Mouse (Mus musculus) heart, adult 11 months (tissue): ENCODE measurements around the gene Gstt2.
A peak's percentile ranks its signal among the peaks of the same experiment; 100 is the strongest.
"Not testable (repeated sequence)": the region's sequence is repeated elsewhere in the genome, so short reads cannot be mapped to it uniquely, and the experiment has no call there.

ENCODE experiments used
- DNase-seq: peaks from one replicate; pipeline ENCODE4 v3.0.0; 2022

Gene Gstt2

GRCm38 (mm10) chr10:75855416-75855981 is 18.3 kb upstream of the Gstt2 start:
- DNase-seq: peak; percentile 91

- peak; percentile 92 for DNase-seq
Measured at GRCm38 (mm10) chr10:75854791-75855190, 17.6 kb upstream of the Gstt2 start.

- no peak for DNase-seq
Measured at GRCm38 (mm10) chr10:75854096-75854495, 16.9 kb upstream of the Gstt2 start.

GRCm38 (mm10) chr10:75853452-75853851 is 16.2 kb upstream of the Gstt2 start:
- DNase-seq: peak; percentile 96

- no peak for DNase-seq
Measured at GRCm38 (mm10) chr10:75852539-75853125, 15.4 kb upstream of the Gstt2 start.

GRCm38 (mm10) chr10:75851681-75852080 is 14.5 kb upstream of the Gstt2 start:
- DNase-seq: peak; percentile 86

GRCm38 (mm10) chr10:75851076-75851475 is 13.9 kb upstream of the Gstt2 start:
- no peak for DNase-seq

- no peak for DNase-seq
Measured at GRCm38 (mm10) chr10:75848382-75848781, 11.2 kb upstream of the Gstt2 start.

- peak; percentile 86 for DNase-seq
Measured at GRCm38 (mm10) chr10:75845306-75845930, 8.2 kb upstream of the Gstt2 start.

GRCm38 (mm10) chr10:75844800-75845199 is 7.6 kb upstream of the Gstt2 start:
- peak; percentile 95 for DNase-seq

GRCm38 (mm10) chr10:75843898-75844297 is 6.7 kb upstream of the Gstt2 start:
- DNase-seq: not testable (repeated sequence)

- DNase-seq: no peak
Measured at GRCm38 (mm10) chr10:75839092-75839491, 1.9 kb upstream of the Gstt2 start.

GRCm38 (mm10) chr10:75835761-75836531 is 1.3 kb downstream of the Gstt2 start:
- peak; percentile 88 for DNase-seq

- peak; percentile 100 for DNase-seq
Measured at GRCm38 (mm10) chr10:75835307-75835706, 1.9 kb downstream of the Gstt2 start.

GRCm38 (mm10) chr10:75834721-75835120 is 2.5 kb downstream of the Gstt2 start:
- DNase-seq: no peak

- DNase-seq: peak; percentile 99
Measured at GRCm38 (mm10) chr10:75834250-75834649, 3.0 kb downstream of the Gstt2 start.

- peak; percentile 97 for DNase-seq
Measured at GRCm38 (mm10) chr10:75833456-75834080, 3.7 kb downstream of the Gstt2 start.

GRCm38 (mm10) chr10:75832272-75832895 is 4.8 kb downstream of the Gstt2 start:
- DNase-seq: peak; percentile 97

GRCm38 (mm10) chr10:75830275-75830670 is 7.0 kb downstream of the Gstt2 start:
- DNase-seq: no peak

GRCm38 (mm10) chr10:75829529-75830274 is 7.5 kb downstream of the Gstt2 start:
- DNase-seq: peak; percentile 84

- peak; percentile 99 for DNase-seq
Measured at GRCm38 (mm10) chr10:75828500-75828931, 8.7 kb downstream of the Gstt2 start.
